Mouse (Mus musculus) ES-Bruce4 (cell line): ENCODE results near the gene Tnfrsf18.

ENCODE experiments used
- CTCF ChIP-seq: IDR thresholded peaks from one replicate; pipeline ENCODE4 v1.8.1; 2011; ENCODE audit warnings: low read depth, low read length
- POLR2A ChIP-seq: IDR thresholded peaks from one replicate; pipeline ENCODE4 v1.8.1; 2011; ENCODE audit warnings: low read length; ENCODE audit not compliant: insufficient read depth

DNA sequence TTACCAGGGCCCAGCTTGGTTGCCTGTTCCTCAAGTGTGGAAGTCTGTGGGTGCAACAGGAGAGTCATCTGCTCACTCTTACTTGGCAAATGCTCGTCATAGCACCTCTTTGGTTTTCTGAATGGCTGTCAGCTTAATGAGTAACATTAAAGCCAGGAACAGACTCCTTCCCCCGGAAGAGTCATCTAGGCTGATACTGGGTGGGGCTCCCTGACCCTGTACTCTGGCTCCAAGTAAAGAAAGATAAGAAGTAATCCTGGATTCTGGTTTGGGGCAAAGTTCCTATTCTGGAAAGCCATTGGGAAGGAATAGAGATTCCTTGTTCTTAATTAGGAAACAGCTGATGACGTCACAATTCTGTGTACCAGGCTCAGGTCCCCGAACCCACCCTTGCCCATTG is 28.2 kb downstream of the Tnfrsf18 start:
- TF ChIP-seq POLR2A: no peak
- TF ChIP-seq CTCF: no peak
